Mouse (Mus musculus) midbrain, postnatal 0 days (tissue): ENCODE data around the gene Mylk. TPM values are rescaled to one million over a fixed set of nuclear protein-coding genes. Genes with fewer than 3 reads are reported as not detected.

Experiments
- ATAC-seq: fragments of 200-750 bp; cut with Nextera tagmentation; 2 replicates; pipeline ENCODE4 v1.8.0; 2017; ENCODE audit warnings: moderate number of reproducible peaks, mild to moderate bottlenecking, moderate TSS enrichment, moderate library complexity; ENCODE audit not compliant: low FRiP score
- DNase-seq: peaks from one replicate; pipeline ENCODE4 v3.0.0-alpha.2; 2015; ENCODE audit warnings: low spot score
- H3K27ac ChIP-seq: fragments of 300-500 bp; sonication (generic); 2 replicates; pipeline ENCODE4 v1.5.1; 2014; ENCODE audit warnings: low read depth, mild to moderate bottlenecking, low read length, mixed read lengths
- H3K27me3 ChIP-seq: fragments of 300-500 bp; sonication (generic); 2 replicates; pipeline ENCODE4 v1.6.1; 2014; ENCODE audit warnings: low read length, control low read depth, mixed read lengths; ENCODE audit not compliant: insufficient read depth
- H3K36me3 ChIP-seq: fragments of 300-500 bp; sonication (generic); 2 replicates; pipeline ENCODE4 v1.6.1; 2014; ENCODE audit warnings: low read length, control low read depth, mixed read lengths; ENCODE audit not compliant: insufficient read depth
- H3K4me1 ChIP-seq: fragments of 300-500 bp; sonication (generic); 2 replicates; pipeline ENCODE4 v1.6.1; 2014; ENCODE audit warnings: mild to moderate bottlenecking, control low read depth, antibody characterized with exemption, low read length, mixed read lengths; ENCODE audit not compliant: insufficient read depth
- H3K4me2 ChIP-seq: fragments of 300-500 bp; sonication (generic); 2 replicates; pipeline ENCODE4 v1.6.1; 2014; ENCODE audit warnings: low read depth, mild to moderate bottlenecking, low read length, mixed read lengths; ENCODE audit not compliant: poor library complexity, severe bottlenecking
- H3K4me3 ChIP-seq: fragments of 300-500 bp; sonication (generic); 2 replicates; pipeline ENCODE4 v1.5.1; 2014; ENCODE audit warnings: low read depth, mild to moderate bottlenecking, low read length, moderate library complexity
- H3K9ac ChIP-seq: fragments of 300-500 bp; sonication (generic); replicated peaks from 2 replicates; pipeline ENCODE4 v1.6.1; 2014; ENCODE audit warnings: mild to moderate bottlenecking, low read length, moderate library complexity, mixed read lengths; ENCODE audit not compliant: poor library complexity, severe bottlenecking
- H3K9me3 ChIP-seq: fragments of 300-500 bp; sonication (generic); 2 replicates; pipeline ENCODE4 v1.6.1; 2016; ENCODE audit warnings: low read length, control low read depth
- CTCF ChIP-seq: IDR thresholded peaks from 2 replicates; pipeline ENCODE4 v1.5.1; 2016; ENCODE audit warnings: antibody characterized with exemption, mild to moderate bottlenecking
- WGBS: fragments of 180-500 bp; shearing (Covaris S2); extraction: QIAGEN DNeasy Blood & Tissue Kit; methylation state at CpG from one replicate; pipeline ENCODE4 v1.1.7; 2014; 5-methylcytosine and 5-hydroxymethylcytosine counted together
- polyA plus RNA-seq: library from polyadenylated mRNA; unstranded; fragments of >200 nt; fragmentation: Nextera tagmentation; extraction: Ambion mirVana; gene quantifications from 2 replicates; pipeline ENCODE4 v1.2.1, GENCODE M21; 2015
- total RNA-seq: library from RNA; depleted of rRNA; stranded (reverse); fragments of >200 nt; gene quantifications from 2 replicates; pipeline ENCODE4 v1.2.3, GENCODE M21; 2014

Mylk gene
- total and polyA plus RNA-seq, 2 experiments from 2014 or later, result 3.4 to 5.6 TPM

DNA sequence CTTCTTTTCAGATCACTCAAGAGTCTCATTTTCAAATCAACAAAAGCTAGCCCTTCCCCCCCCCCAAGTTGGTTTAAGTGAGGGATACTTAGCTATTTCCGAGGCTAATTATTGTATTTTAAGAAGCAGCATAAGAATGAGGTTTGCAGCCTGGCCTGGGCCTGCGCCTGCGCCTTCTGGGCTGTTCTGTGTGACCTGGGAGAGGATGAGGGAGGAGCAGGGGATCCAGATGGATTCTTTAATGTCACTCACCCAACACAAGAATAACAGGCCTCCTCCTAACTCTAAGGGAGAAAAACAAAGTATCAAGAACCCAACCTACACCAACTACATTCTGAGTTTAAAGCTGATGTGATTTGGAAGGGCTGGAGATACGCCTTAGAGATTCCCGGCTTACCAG is 214.3 kb downstream of the Mylk start:
- TF ChIP-seq CTCF, result no peak
- no peak overlapping the region for H3K9ac ChIP-seq
- H3K9me3 ChIP-seq, result no peaks in the 10 kb centered on the region
- DNase-seq, result no peak
- H3K4me2 ChIP-seq, result no peak overlapping the region
- ATAC-seq, result no peak
- no peaks in the 10 kb centered on the region for H3K4me1 ChIP-seq
- no peaks in the 10 kb centered on the region for H3K27me3 ChIP-seq
- H3K4me3 ChIP-seq, result no peak overlapping the region
- H3K27ac ChIP-seq, result no peak overlapping the region
- H3K36me3 ChIP-seq, result no peaks in the 10 kb centered on the region
- WGBS, result 82% methylated on average over 5 of the region's 5 CpGs

DNA sequence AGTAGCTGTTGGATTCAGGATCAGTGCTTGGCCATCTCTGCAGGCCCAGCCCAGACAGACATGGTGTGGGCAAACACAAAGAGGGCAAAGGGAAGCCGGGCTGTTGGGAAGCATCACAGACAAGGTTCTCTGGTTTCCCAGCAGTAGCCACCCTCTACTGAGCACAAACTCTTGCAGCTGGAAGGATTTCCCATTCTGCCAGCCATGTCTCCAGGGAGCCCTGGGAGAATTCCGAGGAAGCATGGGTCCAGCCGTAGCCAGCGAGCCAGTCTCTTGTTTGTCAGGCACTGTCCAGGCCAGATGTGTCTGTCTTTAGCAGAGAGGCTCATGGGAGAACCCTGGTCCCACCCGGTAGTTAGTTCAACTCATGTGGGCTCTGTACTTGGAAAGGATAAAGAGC is 215.2 kb downstream of the Mylk start:
- WGBS, result 76% methylated on average over 5 of the region's 5 CpGs
- Histone ChIP-seq H3K36me3 (no peaks in the 10 kb centered on the region), H3K4me1 (no peaks in the 10 kb centered on the region), H3K4me3 (no peak overlapping the region), H3K9me3 (no peaks in the 10 kb centered on the region), H3K9ac (no peak overlapping the region), H3K4me2 (no peak overlapping the region), H3K27ac (no peak overlapping the region), H3K27me3 (no peaks in the 10 kb centered on the region)
- DNase-seq, result no peak
- no peak for TF ChIP-seq CTCF
- ATAC-seq, result no peak

DNA sequence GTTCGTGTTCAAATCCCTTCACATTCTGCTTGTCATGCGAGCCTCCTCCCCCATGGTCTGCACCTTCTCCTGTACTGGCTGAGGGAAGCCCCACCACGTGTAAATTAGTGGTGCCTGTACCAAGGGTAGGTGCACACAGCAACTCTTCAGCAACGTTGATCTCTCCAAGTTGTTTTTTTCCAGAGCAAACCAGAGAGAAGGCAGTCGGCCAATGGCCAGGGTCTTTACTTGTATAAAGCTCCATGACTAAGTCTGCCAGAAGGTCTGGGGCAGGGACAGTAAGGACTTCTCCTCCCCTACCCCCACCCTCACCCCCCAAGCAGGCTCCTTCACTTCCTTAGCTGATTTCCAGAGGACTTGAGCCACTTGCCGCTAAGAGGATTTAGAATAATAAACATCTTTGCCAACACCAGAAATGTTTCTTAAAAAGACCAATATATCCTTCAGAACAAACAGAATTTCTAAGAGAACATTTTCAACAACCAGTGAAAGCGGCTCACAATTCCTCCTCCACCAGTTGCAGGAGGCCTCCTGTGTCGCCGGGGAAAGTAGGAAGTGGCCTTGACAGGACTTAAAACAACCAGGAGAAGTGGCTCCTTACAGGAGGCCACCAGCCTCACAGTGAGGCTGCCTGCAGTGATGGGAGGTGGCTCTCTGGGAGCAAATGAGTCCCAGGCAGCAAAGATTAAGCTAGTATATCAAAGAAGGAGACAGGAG is 216.0 kb downstream of the Mylk start:
- Histone ChIP-seq H3K9me3 (no peaks in the 10 kb centered on the region), H3K9ac (no peak overlapping the region), H3K4me2 (no peak overlapping the region), H3K4me3 (no peak overlapping the region), H3K27me3 (no peaks in the 10 kb centered on the region), H3K27ac (no peak overlapping the region), H3K4me1 (no peaks in the 10 kb centered on the region), H3K36me3 (no peaks in the 10 kb centered on the region)
- WGBS, result 62% methylated on average over 9 of the region's 9 CpGs
- DNase-seq (no peak), ATAC-seq (no peak)
- no peak for TF ChIP-seq CTCF

DNA sequence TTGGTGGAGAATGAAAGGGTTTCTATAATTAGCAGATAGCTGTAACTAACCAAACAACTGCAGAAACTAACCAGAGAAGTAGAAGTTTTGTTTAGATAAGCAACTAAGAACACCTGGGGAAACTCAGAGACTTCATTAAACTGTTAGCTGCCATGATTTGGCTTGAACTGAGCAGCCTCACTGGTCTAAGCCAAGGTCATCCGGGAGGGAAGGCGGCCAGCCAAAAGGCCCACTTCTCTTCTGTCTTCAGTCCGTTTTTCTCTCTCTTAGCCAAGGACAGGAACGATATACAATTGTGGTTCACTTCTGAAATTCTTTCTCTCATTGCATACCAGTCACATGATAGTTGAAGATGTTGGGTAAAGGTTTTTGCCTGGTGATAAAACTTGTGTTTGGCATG is 217.3 kb downstream of the Mylk start:
- Histone ChIP-seq H3K4me2 (no peak overlapping the region), H3K9ac (no peak overlapping the region), H3K9me3 (no peaks in the 10 kb centered on the region), H3K27ac (no peak overlapping the region), H3K4me1 (no peaks in the 10 kb centered on the region), H3K4me3 (no peak overlapping the region), H3K27me3 (no peaks in the 10 kb centered on the region), H3K36me3 (no peaks in the 10 kb centered on the region)
- TF ChIP-seq CTCF, result no peak
- DNase-seq, result no peak
- ATAC-seq, result no peak
- WGBS, result 87% methylated on average over 4 of the region's 4 CpGs

DNA sequence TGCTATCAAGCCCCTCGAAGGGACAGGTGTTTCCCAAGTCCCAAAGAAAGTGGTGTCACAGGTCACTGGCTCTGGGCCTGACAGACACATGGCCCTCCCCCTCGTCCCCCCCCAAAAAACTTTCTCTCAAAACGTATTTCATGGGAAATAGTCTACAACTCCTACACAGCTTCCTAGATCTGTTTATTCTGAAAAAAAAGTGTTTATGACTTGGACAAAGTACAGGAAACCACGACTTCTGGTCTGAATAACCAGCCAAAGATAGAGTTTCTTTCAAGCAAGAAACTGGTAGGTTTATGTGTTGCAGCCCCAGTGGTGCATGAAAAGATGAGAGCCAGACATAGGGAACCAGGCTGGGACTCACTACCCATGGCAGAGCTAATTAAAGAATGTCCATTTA is 218.0 kb downstream of the Mylk start:
- DNase-seq, result no peak
- H3K36me3 ChIP-seq, result no peaks in the 10 kb centered on the region
- no peaks in the 10 kb centered on the region for H3K4me1 ChIP-seq
- H3K27me3 ChIP-seq, result no peaks in the 10 kb centered on the region
- 70% methylated on average over 4 of the region's 4 CpGs for WGBS
- H3K4me2 ChIP-seq, result no peak overlapping the region
- no peak overlapping the region for H3K9ac ChIP-seq
- no peak for ATAC-seq
- no peak overlapping the region for H3K4me3 ChIP-seq
- TF ChIP-seq CTCF, result no peak
- no peak overlapping the region for H3K27ac ChIP-seq
- no peaks in the 10 kb centered on the region for H3K9me3 ChIP-seq

DNA sequence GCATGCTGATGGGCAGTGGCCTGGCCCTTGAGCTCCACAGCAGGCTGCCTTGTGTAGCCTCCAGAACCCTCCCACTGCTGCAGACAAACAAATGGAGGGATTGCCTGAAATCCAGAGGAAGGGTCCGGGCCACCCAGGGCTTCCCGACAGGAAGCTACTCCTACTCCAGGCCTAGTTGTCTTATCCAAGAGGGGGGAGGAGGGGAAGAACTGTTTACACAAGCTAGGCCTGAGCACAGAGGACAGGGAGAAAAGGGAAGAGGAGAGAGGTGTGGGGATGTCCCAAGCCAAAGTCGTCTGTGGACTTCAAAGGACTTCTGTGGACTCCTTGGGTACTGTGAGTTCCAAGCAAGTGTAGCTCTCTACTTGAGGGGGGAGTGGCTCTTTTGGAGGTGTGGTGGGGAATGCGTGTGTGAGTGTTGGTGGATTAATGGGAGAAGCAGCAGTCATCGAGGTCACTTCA is 221.6 kb downstream of the Mylk start:
- Histone ChIP-seq H3K27me3 (no peaks in the 10 kb centered on the region), H3K4me2 (no peak overlapping the region), H3K4me3 (no peak overlapping the region), H3K36me3 (no peaks in the 10 kb centered on the region), H3K9ac (no peak overlapping the region), H3K27ac (no peak overlapping the region), H3K9me3 (no peaks in the 10 kb centered on the region), H3K4me1 (no peaks in the 10 kb centered on the region)
- ATAC-seq, result no peak
- 70% methylated on average over 5 of the region's 5 CpGs for WGBS
- TF ChIP-seq CTCF, result no peak
- no peak for DNase-seq
